In the genomic region with DNA sequence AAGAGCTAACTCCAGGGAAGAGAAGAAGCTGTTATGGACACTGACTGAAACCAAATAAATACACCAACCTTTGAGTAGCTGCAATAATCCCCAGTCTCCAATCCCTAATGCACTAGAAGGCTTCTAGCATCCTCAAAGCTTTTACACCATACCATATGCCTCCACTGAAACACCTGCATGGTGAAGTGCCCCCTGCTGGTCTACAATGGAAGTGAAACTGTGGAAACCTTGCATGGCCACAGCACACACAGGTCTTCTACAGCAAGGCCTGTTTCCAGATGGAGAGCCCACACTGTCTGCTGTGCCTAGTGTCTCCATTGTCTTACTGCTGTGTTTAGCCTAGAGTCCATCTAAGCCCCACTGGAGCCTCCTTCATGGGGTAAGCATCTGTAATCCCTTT, we compare ENCODE assay signal across 10 mouse cellular contexts. TPM values are rescaled to one million over a fixed set of nuclear protein-coding genes. Genes with fewer than 3 reads are reported as not detected.
DNase-seq lines count a peak whose midpoint lies in the region; ATAC-seq and TF ChIP-seq lines count a peak whose summit lies in the region.
"Had no signal": no experiment of that assay in that cellular context is flagged by ENCODE, and none has a peak within 500 bp of the region (broad histone marks: within the 10 kb centered on the region; RNA-seq: fewer than 3 reads in every experiment).

No protein-coding gene starts in this region.

- peak; percentile 74 for TF ChIP-seq CTCF in heart, postnatal 0 days (IDR thresholded peaks at IDR 0.05; ENCODE audit: low read depth)
- TF ChIP-seq CTCF in kidney, postnatal 0 days (IDR thresholded peaks at IDR 0.05; ENCODE audit: low read depth) = peak; percentile 82

- no peak for ATAC-seq in heart, postnatal 0 days (ENCODE audit: insufficient read depth, low read depth)
- no peak for ATAC-seq in heart, embryonic 12.5 days (ENCODE audit: insufficient number of reproducible peaks, low FRiP score)
- ATAC-seq in kidney, postnatal 0 days (replicated peaks; ENCODE audit: low FRiP score, low read depth) = no peak

- no peaks in the 10 kb centered on the region for H3K27me3 ChIP-seq in heart, postnatal 0 days (ENCODE audit: control insufficient read depth, insufficient read depth, low read length)
- H3K27me3 ChIP-seq in heart, embryonic 12.5 days (replicated peaks) = no peaks in the 10 kb centered on the region
- H3K27me3 ChIP-seq in kidney, postnatal 0 days (ENCODE audit: insufficient read depth, low read length) = no peaks in the 10 kb centered on the region
- H3K27me3 ChIP-seq: embryonic facial prominence, embryonic 12.5 days; limb, embryonic 12.5 days had no signal

- no peak overlapping the region for H3K9ac ChIP-seq in heart, postnatal 0 days (replicated peaks; ENCODE audit: low read depth, low read length)
- H3K9ac ChIP-seq in heart, embryonic 12.5 days = no peak overlapping the region
- no peak overlapping the region for H3K9ac ChIP-seq in kidney, postnatal 0 days (ENCODE audit: low read depth, low read length)
- H3K9ac ChIP-seq: embryonic facial prominence, embryonic 12.5 days; limb, embryonic 12.5 days had no signal

- no peak overlapping the region for H3K4me2 ChIP-seq in heart, postnatal 0 days (ENCODE audit: low read depth, low read length)
- no peak overlapping the region for H3K4me2 ChIP-seq in heart, embryonic 12.5 days
- no peak overlapping the region for H3K4me2 ChIP-seq in kidney, postnatal 0 days (ENCODE audit: low read length)
- H3K4me2 ChIP-seq: embryonic facial prominence, embryonic 12.5 days; limb, embryonic 12.5 days had no signal

- H3K36me3 ChIP-seq in heart, postnatal 0 days (replicated peaks; ENCODE audit: control insufficient read depth, insufficient read depth, low read length) = peaks cover 49% of the 10 kb centered on the region
- peaks cover 64% of the 10 kb centered on the region for H3K36me3 ChIP-seq in heart, embryonic 12.5 days
- peaks cover 20% of the 10 kb centered on the region for H3K36me3 ChIP-seq in kidney, postnatal 0 days (ENCODE audit: insufficient read depth, low read length)

- DNase-seq in heart, postnatal 0 days (ENCODE audit: low spot score) = no peak
- peak; percentile 83 to 84 for DNase-seq in B cell, adult 2 months
- peak; percentile 84 for DNase-seq in ZHBTc4 (ENCODE audit: low read depth, low spot score)
- DNase-seq in cerebellum, postnatal 36 days = peak; percentile 47 to 49
- peak; percentile 43 for DNase-seq in kidney, postnatal 0 days (ENCODE audit: low spot score)
- peak; percentile 73 for DNase-seq in lung, postnatal 36 days
- peak; percentile 72 for DNase-seq in testis, postnatal 10 days (ENCODE audit: low spot score)

- H3K9me3 ChIP-seq in heart, postnatal 0 days (replicated peaks; ENCODE audit: control insufficient read depth, low read length) = no peaks in the 10 kb centered on the region
- H3K9me3 ChIP-seq in heart, embryonic 12.5 days (replicated peaks) = no peaks in the 10 kb centered on the region
- no peaks in the 10 kb centered on the region for H3K9me3 ChIP-seq in kidney, postnatal 0 days (replicated peaks; ENCODE audit: low read length)
- H3K9me3 ChIP-seq: embryonic facial prominence, embryonic 12.5 days; limb, embryonic 12.5 days had no signal

- H3K27ac ChIP-seq in heart, postnatal 0 days (ENCODE audit: low read depth) = no peak overlapping the region
- H3K27ac ChIP-seq in heart, embryonic 12.5 days (ENCODE audit: poor library complexity, severe bottlenecking) = no peak overlapping the region
- H3K27ac ChIP-seq in kidney, postnatal 0 days = no peak overlapping the region
- H3K27ac ChIP-seq: embryonic facial prominence, embryonic 12.5 days; limb, embryonic 12.5 days had no signal

- H3K4me1 ChIP-seq in heart, postnatal 0 days (ENCODE audit: control insufficient read depth, insufficient read depth) = no peaks in the 10 kb centered on the region
- no peaks in the 10 kb centered on the region for H3K4me1 ChIP-seq in heart, embryonic 12.5 days (replicated peaks)
- no peaks in the 10 kb centered on the region for H3K4me1 ChIP-seq in kidney, postnatal 0 days (replicated peaks; ENCODE audit: insufficient read depth, low read length)
- H3K4me1 ChIP-seq: embryonic facial prominence, embryonic 12.5 days; limb, embryonic 12.5 days had no signal

- H3K4me3 ChIP-seq in heart, postnatal 0 days (ENCODE audit: low read depth, low read length) = no peak overlapping the region
- no peak overlapping the region for H3K4me3 ChIP-seq in heart, embryonic 12.5 days
- H3K4me3 ChIP-seq in kidney, postnatal 0 days (replicated peaks; ENCODE audit: low read depth, low read length) = no peak overlapping the region
- H3K4me3 ChIP-seq: embryonic facial prominence, embryonic 12.5 days; limb, embryonic 12.5 days had no signal

- no peak for TF ChIP-seq EP300 in heart, postnatal 0 days (IDR thresholded peaks at IDR 0.05; ENCODE audit: low read depth)

RNA-seq across cellular contexts. Expression of a gene that starts 10.1 kb away (rescaled TPM):
- 10.3 and 16.8 TPM in 2 replicates for total RNA-seq in heart, postnatal 0 days (2014; rRNA removed; ENCODE audit: low replicate concordance)
- polyA plus RNA-seq in heart, postnatal 0 days (2015; fragmentation: Nextera tagmentation; extraction: Ambion mirVana) = 86.6 and 92.1 TPM in 2 replicates
- polyA plus RNA-seq in heart, embryonic 12.5 days (2016; fragmentation: Nextera tagmentation; extraction: Ambion mirVana) = 91.4 and 95.4 TPM in 2 replicates
- polyA plus RNA-seq in kidney, postnatal 0 days (2015; fragmentation: Nextera tagmentation; extraction: Ambion mirVana) = 120 and 123 TPM in 2 replicates

RNA-seq across cellular contexts. Expression of a gene that starts 25.5 kb away (rescaled TPM):
- 5.0 and 7.7 TPM in 2 replicates for total RNA-seq in heart, postnatal 0 days (2014; rRNA removed; ENCODE audit: low replicate concordance)
- polyA plus RNA-seq in heart, postnatal 0 days (2015; fragmentation: Nextera tagmentation; extraction: Ambion mirVana) = 3.6 and 4.9 TPM in 2 replicates
- 14.1 and 14.4 TPM in 2 replicates for polyA plus RNA-seq in heart, embryonic 12.5 days (2016; fragmentation: Nextera tagmentation; extraction: Ambion mirVana)
- 6.4 and 7.7 TPM in 2 replicates for polyA plus RNA-seq in kidney, postnatal 0 days (2015; fragmentation: Nextera tagmentation; extraction: Ambion mirVana)

RNA-seq across cellular contexts. Expression of a gene that starts 38.7 kb away (rescaled TPM):
- total RNA-seq in heart, postnatal 0 days (2014; rRNA removed; ENCODE audit: low replicate concordance) = 5.1 and 12.1 TPM in 2 replicates
- polyA plus RNA-seq in heart, postnatal 0 days (2015; fragmentation: Nextera tagmentation; extraction: Ambion mirVana) = 7.0 and 8.0 TPM in 2 replicates
- polyA plus RNA-seq in heart, embryonic 12.5 days (2016; fragmentation: Nextera tagmentation; extraction: Ambion mirVana) = 23.2 and 24.8 TPM in 2 replicates
- polyA plus RNA-seq in kidney, postnatal 0 days (2015; fragmentation: Nextera tagmentation; extraction: Ambion mirVana) = 25.7 and 28.4 TPM in 2 replicates
